Mouse (Mus musculus) G1E (cell line): Measurements from ENCODE around the gene Klhl25.

ENCODE experiments used
- CTCF ChIP-seq: IDR thresholded peaks from 2 replicates; pipeline ENCODE4 v1.5.1; 2012; ENCODE audit warnings: low read depth, low read length, inconsistent platforms, mixed read lengths
- GATA1 ChIP-seq: IDR thresholded peaks from 2 replicates; pipeline ENCODE4 v1.6.1; 2012; ENCODE audit warnings: borderline replicate concordance, low read length, inconsistent platforms, mixed read lengths
- GATA2 ChIP-seq: IDR thresholded peaks from 2 replicates; pipeline ENCODE4 v1.6.1; 2012; ENCODE audit warnings: low read depth, low read length, inconsistent platforms, borderline replicate concordance
- POLR2AphosphoS5 ChIP-seq: IDR thresholded peaks from 2 replicates; pipeline ENCODE4 v1.6.1; 2012; ENCODE audit warnings: low read depth, low read length, inconsistent platforms; ENCODE audit not compliant: insufficient replicate concordance
- TAL1 ChIP-seq: conservative IDR thresholded peaks from 2 replicates; pipeline ENCODE4 v1.6.1; 2012; ENCODE audit warnings: low read depth, low read length, inconsistent platforms, mixed read lengths

DNA sequence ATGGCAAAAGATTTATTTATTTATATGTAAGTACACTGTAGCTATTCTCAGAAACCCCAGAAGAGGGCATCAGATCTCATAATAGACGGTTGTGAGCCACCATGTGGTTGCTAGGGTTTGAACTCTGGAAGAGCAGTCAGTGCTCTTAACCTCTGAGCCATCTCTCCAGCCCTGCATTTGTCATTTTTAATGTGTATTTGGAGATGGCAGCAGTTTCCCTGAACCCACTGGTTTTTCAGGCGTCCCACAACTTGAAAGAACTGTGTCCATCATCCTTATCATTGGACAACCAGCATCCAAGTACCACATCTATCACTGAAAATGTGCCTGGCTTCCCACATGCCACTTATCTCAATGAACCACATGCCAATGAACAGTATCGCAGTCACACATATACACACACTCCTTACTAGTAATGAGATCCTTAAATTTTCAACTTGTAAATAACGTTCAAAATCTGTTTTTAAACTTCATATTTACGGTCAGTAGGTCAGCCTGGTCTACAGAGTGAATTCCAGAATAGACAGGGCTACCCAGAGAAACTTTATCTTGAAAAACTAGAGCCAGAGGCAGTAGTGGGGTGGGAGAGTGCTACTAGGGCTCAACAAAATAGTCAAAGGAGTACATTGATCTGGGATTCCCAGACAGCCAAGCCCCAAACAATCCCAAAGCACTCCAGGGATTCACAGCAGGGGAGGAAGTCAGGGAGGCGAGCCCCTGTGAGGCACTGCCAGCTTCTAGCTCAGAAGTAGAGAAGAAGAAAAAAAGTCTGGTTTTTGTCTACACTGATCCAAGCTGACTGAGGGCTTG lies 17.7 kb upstream of the Klhl25 start:
- no peak for TF ChIP-seq CTCF
- TF ChIP-seq GATA1 = no peak
- TF ChIP-seq POLR2AphosphoS5 = no peak
- peak; percentile 62 for TF ChIP-seq TAL1
- TF ChIP-seq GATA2 = no peak
